Mouse (Mus musculus) lung, postnatal 36 days (tissue): ENCODE measurements at regions not wholly inside any gene's neighbourhood (a gene's known extent, or its start where the extent isn't known, plus 50 kb on each side); places are given as distances from the start of the nearest gene placed in this dataset.

Source experiments
- DNase-seq: peaks from one replicate; pipeline ENCODE4 v3.0.0; 2022; ENCODE audit warnings: mixed read lengths

- DNase-seq: no peak
Observed at GRCm38 (mm10) chr14:21932771-21933170, 56.6 kb downstream of the Zfp503 start.

DNA sequence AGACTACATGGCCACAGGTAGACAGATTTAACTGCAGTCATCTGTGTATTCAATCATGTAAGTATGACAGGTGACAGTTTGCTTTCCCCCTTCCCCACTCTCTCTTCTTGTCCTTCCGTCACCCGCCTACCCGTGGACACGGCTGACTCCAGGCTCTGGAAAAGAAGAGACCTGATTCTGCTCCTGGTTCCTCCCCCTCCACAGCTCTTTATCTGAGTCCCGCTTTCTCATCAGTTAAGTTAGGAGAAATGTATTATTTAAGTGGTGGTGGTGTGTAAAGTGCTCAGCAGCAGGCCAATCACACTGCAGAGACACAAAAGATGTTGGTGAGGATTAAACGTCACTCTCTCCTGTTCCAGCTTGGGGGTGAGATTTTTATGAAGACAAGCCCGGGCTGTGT lies 57.5 kb downstream of the Zfp503 start:
- no peak for DNase-seq

- DNase-seq: no peak
Observed at GRCm38 (mm10) chr14:21929048-21929447, 60.4 kb downstream of the Zfp503 start.

DNA sequence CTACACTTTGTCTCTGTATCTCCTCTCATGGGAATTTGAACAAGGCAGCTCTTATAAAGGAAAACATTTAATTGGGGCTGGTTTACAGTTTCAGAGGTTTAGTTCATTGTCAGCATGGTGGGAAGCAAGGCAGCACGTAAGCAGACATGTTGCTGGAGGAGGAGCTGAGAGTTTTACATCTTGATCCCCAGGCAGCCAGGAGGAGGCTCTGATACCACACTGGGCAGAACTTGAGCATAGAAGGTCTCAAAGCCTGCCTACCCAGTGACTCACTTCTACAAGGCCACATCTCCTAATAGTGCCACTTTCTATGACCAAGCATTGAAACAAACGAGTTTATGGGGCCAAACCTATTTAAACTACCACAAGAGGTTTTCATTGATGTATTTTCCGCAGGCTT lies 67.9 kb upstream of the Comtd1 start:
- DNase-seq: no peak

DNA sequence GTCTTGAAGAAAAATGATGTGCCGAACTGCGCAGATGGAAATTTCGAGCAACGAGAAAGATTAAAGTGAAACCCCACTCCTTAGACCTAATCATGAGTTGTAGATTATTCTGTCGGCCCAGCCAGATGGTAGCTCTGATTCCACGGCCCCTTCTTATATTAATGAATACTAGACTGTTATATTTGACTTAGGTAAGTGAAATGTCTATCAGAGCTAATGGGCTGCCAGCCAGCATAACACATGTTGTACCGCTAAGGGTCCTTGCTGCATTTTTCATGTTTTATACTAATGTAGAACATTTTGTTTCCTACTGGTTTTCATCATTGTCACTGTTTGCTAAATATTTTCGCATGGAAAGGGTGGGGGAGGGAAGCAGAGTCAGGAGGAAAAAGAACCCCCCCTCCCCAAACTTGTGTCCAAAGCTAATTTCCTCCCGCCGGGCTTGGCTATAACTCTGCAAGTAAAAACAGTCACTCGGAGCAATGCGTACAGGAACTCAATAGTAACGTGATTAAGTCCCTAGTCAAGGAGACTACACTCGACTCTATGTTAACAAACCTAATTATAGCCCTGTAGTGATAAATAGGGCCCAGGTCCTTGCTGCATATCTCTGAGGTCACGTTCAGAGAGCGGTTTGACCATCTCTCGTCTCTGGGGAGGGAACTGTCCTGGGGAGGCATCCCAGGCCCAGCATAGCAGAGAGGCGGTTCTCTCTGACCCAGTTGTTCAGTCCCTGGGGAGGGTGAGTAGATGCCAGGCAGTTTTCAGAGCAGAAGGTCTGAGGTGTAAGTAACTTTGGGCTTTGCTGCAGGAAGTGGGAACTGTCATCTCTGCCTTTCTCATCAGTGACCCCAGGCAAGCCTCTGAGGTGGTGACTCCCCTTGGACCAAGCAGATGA lies 56.0 kb upstream of the Comtd1 start:
- DNase-seq: peak; percentile 57

DNA sequence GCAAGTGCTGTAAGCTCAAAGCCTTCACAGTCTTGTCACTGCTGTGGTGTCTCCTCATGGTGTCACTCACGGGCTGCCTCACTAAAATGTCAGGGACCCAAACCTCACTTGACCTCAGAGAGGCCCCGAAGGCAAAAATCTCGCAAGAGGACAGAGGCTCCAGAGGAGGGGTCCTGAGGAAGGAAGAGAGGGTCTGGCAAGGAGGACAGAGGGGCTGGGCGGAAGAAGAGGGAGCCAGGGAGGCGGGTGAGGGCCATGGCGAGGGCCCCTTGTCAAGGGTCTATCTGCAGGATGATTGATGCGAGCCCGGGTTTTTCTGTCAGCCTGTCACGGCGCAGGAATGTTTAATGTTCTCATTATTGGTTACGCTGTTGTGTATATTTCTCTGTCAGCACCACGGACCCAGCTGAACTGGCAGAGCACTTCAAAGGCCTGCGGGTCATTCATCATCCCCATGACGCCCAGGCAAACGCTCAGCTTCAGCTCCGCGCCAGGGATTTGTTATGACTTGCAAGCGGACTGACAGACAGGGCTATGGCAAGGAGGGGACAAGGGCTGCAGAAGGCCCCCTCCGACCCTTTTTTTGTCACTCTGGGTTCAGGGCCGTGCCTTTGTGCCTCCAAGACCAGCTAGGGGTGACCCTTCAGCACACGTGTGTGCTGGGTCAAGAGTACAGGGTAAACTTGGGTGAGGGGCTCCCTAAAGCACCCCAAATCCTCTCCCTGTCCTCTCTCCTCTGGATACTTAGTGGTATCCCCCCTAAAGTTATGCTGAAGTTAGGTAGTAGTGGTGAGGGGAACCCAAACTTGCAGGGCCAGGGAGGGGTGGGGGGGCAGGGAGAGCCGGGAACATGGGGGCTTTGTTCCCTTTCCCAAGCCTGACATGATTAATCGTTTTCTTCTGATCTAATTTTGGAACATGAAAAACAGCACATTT lies 55.1 kb upstream of the Comtd1 start:
- DNase-seq: peak; percentile 87

- no peak for DNase-seq
Observed at GRCm38 (mm10) chr14:21902856-21903255, 54.1 kb upstream of the Comtd1 start.

- DNase-seq: no peak
Observed at GRCm38 (mm10) chr14:21902456-21902855, 53.7 kb upstream of the Comtd1 start.

DNA sequence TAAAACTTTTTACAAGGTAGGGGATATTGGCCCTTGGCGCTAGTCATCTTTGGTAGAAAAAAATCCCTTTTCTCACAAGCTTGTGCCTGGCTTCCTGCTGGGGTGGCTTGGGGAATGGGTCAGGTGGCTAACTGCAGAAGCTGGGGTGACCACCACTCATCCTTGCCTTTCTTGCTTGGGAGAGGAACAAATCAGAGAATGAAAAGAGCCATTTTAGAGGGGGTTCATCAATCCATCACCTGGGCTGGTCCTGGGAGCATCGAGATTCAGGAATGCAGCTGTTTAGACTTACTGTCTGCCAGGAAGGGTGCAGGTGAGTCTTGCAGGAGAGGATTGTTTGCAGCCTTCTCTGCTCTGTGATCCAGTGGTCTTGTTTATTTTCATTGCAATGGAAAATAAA lies 52.2 kb upstream of the Comtd1 start:
- DNase-seq: no peak

- DNase-seq: no peak
Observed at GRCm38 (mm10) chr14:21900516-21900915, 51.7 kb upstream of the Comtd1 start.
